ENCODE assay signal across 7 mouse cellular contexts in genomic region chr11:4972967-4973870, GRCm38 (mm10). TPM values are rescaled to one million over a fixed set of nuclear protein-coding genes. Genes with fewer than 3 reads are reported as not detected.
DNase-seq lines count a peak whose midpoint lies in the region; ATAC-seq and TF ChIP-seq lines count a peak whose summit lies in the region.

No protein-coding gene starts in this region.

- peak; percentile 85 for ATAC-seq in forebrain, postnatal 0 days
- no peak for ATAC-seq in kidney, postnatal 0 days (replicated peaks; ENCODE audit: low FRiP score, low read depth)

- no peak overlapping the region for H3K4me2 ChIP-seq in forebrain, postnatal 0 days (ENCODE audit: low read depth)
- H3K4me2 ChIP-seq in kidney, postnatal 0 days (ENCODE audit: low read length), result no peak overlapping the region

- no peak overlapping the region for H3K4me3 ChIP-seq in forebrain, postnatal 0 days (ENCODE audit: low read depth, low read length)
- H3K4me3 ChIP-seq in kidney, postnatal 0 days (replicated peaks; ENCODE audit: low read depth, low read length), result no peak overlapping the region

- no peaks in the 10 kb centered on the region for H3K36me3 ChIP-seq in forebrain, postnatal 0 days (ENCODE audit: insufficient read depth)
- H3K36me3 ChIP-seq in kidney, postnatal 0 days (ENCODE audit: insufficient read depth, low read length), result no peaks in the 10 kb centered on the region

- no peaks in the 10 kb centered on the region for H3K9me3 ChIP-seq in forebrain, postnatal 0 days (ENCODE audit: low read length)
- no peaks in the 10 kb centered on the region for H3K9me3 ChIP-seq in kidney, postnatal 0 days (replicated peaks; ENCODE audit: low read length)

- H3K27ac ChIP-seq in forebrain, postnatal 0 days (ENCODE audit: low read depth, low read length), result no peak overlapping the region
- H3K27ac ChIP-seq in kidney, postnatal 0 days, result 0 out of 2 replicates have a peak overlapping the region, but pooled peaks have one; percentile 47

- no peaks in the 10 kb centered on the region for H3K27me3 ChIP-seq in forebrain, postnatal 0 days (ENCODE audit: insufficient read depth, low read length)
- H3K27me3 ChIP-seq in kidney, postnatal 0 days (ENCODE audit: insufficient read depth, low read length), result no peaks in the 10 kb centered on the region

- WGBS in forebrain, postnatal 0 days, result 60% methylated on average over 13 of the region's 13 CpGs
- 60% methylated on average over 13 of the region's 13 CpGs for WGBS in kidney, postnatal 0 days

- DNase-seq in B cell, adult 2 months, result peak; percentile 72 to 75
- peak; percentile 20 to 52 for DNase-seq in CD8-positive naive resting alpha-beta T cell, adult 2 months (ENCODE audit: low read depth in 2 of 2, low spot score in 2 of 2)
- peak; percentile 83 for DNase-seq in c-Kit-positive CD71-positive TER-119-negative erythroid progenitor cells, embryonic 14.5 days (ENCODE audit: low read depth)
- peak; percentile 79 for DNase-seq in forebrain, postnatal 0 days
- DNase-seq in kidney, postnatal 0 days (ENCODE audit: low spot score), result peak; percentile 86
- DNase-seq in lung, adult 18-20 months, result peak; percentile 49 to 58
- peak; percentile 72 for DNase-seq in retina, postnatal 7 days (ENCODE audit: low read depth, low spot score)

- H3K9ac ChIP-seq in forebrain, postnatal 0 days, result no peak overlapping the region
- no peak overlapping the region for H3K9ac ChIP-seq in kidney, postnatal 0 days (ENCODE audit: low read depth, low read length)

- no peaks in the 10 kb centered on the region for H3K4me1 ChIP-seq in forebrain, postnatal 0 days (ENCODE audit: insufficient read depth)
- no peaks in the 10 kb centered on the region for H3K4me1 ChIP-seq in kidney, postnatal 0 days (replicated peaks; ENCODE audit: insufficient read depth, low read length)

- peak; percentile 92 for TF ChIP-seq CTCF in forebrain, postnatal 0 days (IDR thresholded peaks at IDR 0.05; ENCODE audit: low read depth)
- TF ChIP-seq CTCF in kidney, postnatal 0 days (IDR thresholded peaks at IDR 0.05; ENCODE audit: low read depth), result peak; percentile 89

RNA-seq across cellular contexts. Expression of gene Ap1b1, which starts 13.4 kb away (rescaled TPM):
- 84.7 and 95.6 TPM in 2 replicates for total RNA-seq in forebrain, postnatal 0 days (2014; rRNA removed)
- polyA plus RNA-seq in forebrain, postnatal 0 days (2015; fragmentation: Nextera tagmentation; extraction: Ambion mirVana), result 64.8 and 78.8 TPM in 2 replicates
- polyA plus RNA-seq in kidney, postnatal 0 days (2015; fragmentation: Nextera tagmentation; extraction: Ambion mirVana), result 54.5 and 61.6 TPM in 2 replicates

RNA-seq across cellular contexts. Expression of gene Nefh, which starts 25.4 kb away (rescaled TPM):
- total RNA-seq in forebrain, postnatal 0 days (2014; rRNA removed), result 2.7 and 3.3 TPM in 2 replicates
- 2.2 and 3.3 TPM in 2 replicates for polyA plus RNA-seq in forebrain, postnatal 0 days (2015; fragmentation: Nextera tagmentation; extraction: Ambion mirVana)
- polyA plus RNA-seq in kidney, postnatal 0 days (2015; fragmentation: Nextera tagmentation; extraction: Ambion mirVana), result 0.08 and 0.11 TPM in 2 replicates

Comparison
In these comparisons a context has a peak if more than half of its experiments do, and no peak if none do; other contexts are left out.
1. DNase-seq: peak in every context shown above with its lines; median percentile 86 in kidney, postnatal 0 days; 83 in c-Kit-positive CD71-positive TER-119-negative erythroid progenitor cells, embryonic 14.5 days; 79 in forebrain, postnatal 0 days; 74 in B cell, adult 2 months; 72 in retina, postnatal 7 days; 54 in lung, adult 18-20 months; 36 in CD8-positive naive resting alpha-beta T cell, adult 2 months.